Mouse (Mus musculus) gastrocnemius, postnatal 4 days (tissue): Measurements from ENCODE around the gene Hunk. TPM values are rescaled to one million over a fixed set of nuclear protein-coding genes. Genes with fewer than 3 reads are reported as not detected.
A peak's percentile ranks its signal among the peaks of the same experiment; 100 is the strongest.

Experiments
- DNase-seq, 2 experiments: peaks; one replicate each; pipeline ENCODE4 v3.0.0; 2021 to 2022; ENCODE audit warnings: low spot score in 2 of 2, mixed read lengths in 2 of 2
- long read RNA-seq, 2 experiments: library from polyadenylated mRNA; stranded (forward); transcript quantifications; one replicate each; pipeline ENCODE4 v2.0.0; 2021
- total RNA-seq, 2 experiments: library from RNA; stranded (reverse); gene quantifications; 2 replicates each; pipeline ENCODE4 v1.2.3; 2021

Gene Hunk
- total RNA-seq = 1 to 10 TPM; 6.3 to 7.5 TPM
- long read RNA-seq, experiment 1, full-length matches to known transcripts = 6 of 10 reads
- long read RNA-seq, experiment 1, partial matches to known transcripts = 0 of 10 reads
- long read RNA-seq, experiment 1, other reads (novel, unspliced or antisense) = 4 of 10 reads
- long read RNA-seq, experiment 2, full-length matches to known transcripts = 7 of 12 reads
- long read RNA-seq, experiment 2, partial matches to known transcripts = 0 of 12 reads
- long read RNA-seq, experiment 2, other reads (novel, unspliced or antisense) = 5 of 12 reads

GRCm38 (mm10) chr16:90385688-90386513 is at the start of gene Hunk:
Gene Hunk, plus strand, starts transcription at chr16:90386013.
- peak; percentile 71 to 80 for DNase-seq

GRCm38 (mm10) chr16:90339026-90339425 is 46.8 kb upstream of the Hunk start:
- no peak for DNase-seq

- DNase-seq = no peak
Measured at GRCm38 (mm10) chr16:90341086-90341485, 44.7 kb upstream of the Hunk start.

- DNase-seq = peak in 1 of 2 experiments; percentile 34
Measured at GRCm38 (mm10) chr16:90349700-90350548, 35.9 kb upstream of the Hunk start.

- no peak for DNase-seq
Measured at GRCm38 (mm10) chr16:90351726-90352125, 34.1 kb upstream of the Hunk start.

GRCm38 (mm10) chr16:90352691-90353090 is 33.1 kb upstream of the Hunk start:
- DNase-seq = no peak

GRCm38 (mm10) chr16:90353156-90353555 is 32.7 kb upstream of the Hunk start:
- no peak for DNase-seq

- DNase-seq = no peak
Measured at GRCm38 (mm10) chr16:90359329-90359728, 26.5 kb upstream of the Hunk start.

- no peak for DNase-seq
Measured at GRCm38 (mm10) chr16:90359750-90360149, 26.1 kb upstream of the Hunk start.

GRCm38 (mm10) chr16:90360327-90360726 is 25.5 kb upstream of the Hunk start:
- no peak for DNase-seq

- no peak for DNase-seq
Measured at GRCm38 (mm10) chr16:90362926-90363325, 22.9 kb upstream of the Hunk start.

GRCm38 (mm10) chr16:90379897-90380296 is 5.9 kb upstream of the Hunk start:
- peak; percentile 63 to 76 for DNase-seq

- DNase-seq = no peak
Measured at GRCm38 (mm10) chr16:90381633-90382032, 4.2 kb upstream of the Hunk start.

GRCm38 (mm10) chr16:90382701-90383280 is 3.0 kb upstream of the Hunk start:
- DNase-seq = no peak

- no peak for DNase-seq
Measured at GRCm38 (mm10) chr16:90384058-90384457, 1.8 kb upstream of the Hunk start.

GRCm38 (mm10) chr16:90384846-90385245 is 967 bp upstream of the Hunk start:
- DNase-seq = no peak

- no peak for DNase-seq
Measured at GRCm38 (mm10) chr16:90385326-90385687, 506 bp upstream of the Hunk start.

GRCm38 (mm10) chr16:90386514-90387160 is 824 bp downstream of the Hunk start:
- peak in 1 of 2 experiments; percentile 51 for DNase-seq

GRCm38 (mm10) chr16:90387161-90387671 is 1.4 kb downstream of the Hunk start:
- peak in 1 of 2 experiments; percentile 31 for DNase-seq

- DNase-seq = no peak
Measured at GRCm38 (mm10) chr16:90387961-90388360, 2.1 kb downstream of the Hunk start.
